Mouse (Mus musculus) Muller cell, postnatal 12 days (primary cell): ENCODE results near the gene Tbcd.

Experiments
- DNase-seq: peaks from one replicate; pipeline ENCODE4 v3.0.0-alpha.2; 2015; ENCODE audit errors: inconsistent ontology term

Tbcd gene

DNA sequence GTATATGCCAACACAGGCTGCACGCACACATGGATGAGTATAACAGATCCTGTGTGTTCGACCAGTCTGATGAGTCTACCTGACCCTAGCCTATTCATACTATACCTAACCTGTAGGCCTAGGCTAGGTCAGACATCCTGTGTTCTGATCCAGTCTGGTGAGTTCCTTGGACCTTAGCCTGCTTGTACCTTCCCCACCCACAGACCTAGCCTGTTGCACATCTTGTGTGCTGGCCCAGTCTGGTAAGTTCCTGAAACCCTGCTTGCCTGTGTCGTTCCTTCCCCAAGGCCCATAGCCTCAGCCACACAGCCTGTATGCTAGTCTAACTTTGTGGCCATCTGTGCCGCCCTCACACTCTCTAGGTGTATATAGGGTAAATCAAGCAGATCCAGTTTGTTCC lies 112.5 kb downstream of the Tbcd start:
- no peak for DNase-seq

DNA sequence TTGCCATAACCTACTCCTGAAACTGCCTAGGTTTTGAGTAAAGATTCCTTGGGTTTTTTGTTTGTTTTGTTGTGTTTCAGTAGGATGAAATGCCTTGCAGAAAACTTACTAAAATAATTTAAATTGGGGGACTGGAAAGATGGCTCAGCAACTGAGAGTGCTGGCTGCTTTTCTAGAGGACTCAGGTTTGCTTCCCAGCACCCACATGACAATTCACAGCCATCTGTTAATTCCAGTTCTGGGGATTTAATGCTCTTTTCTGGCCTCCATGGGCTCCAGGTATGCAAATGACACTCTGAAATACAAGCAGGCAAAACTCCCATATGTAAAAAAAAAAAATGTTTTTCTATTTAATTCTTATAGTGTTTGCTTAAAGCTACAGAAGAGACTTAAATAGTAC lies 130.1 kb downstream of the Tbcd start:
- DNase-seq, result no peak

DNA sequence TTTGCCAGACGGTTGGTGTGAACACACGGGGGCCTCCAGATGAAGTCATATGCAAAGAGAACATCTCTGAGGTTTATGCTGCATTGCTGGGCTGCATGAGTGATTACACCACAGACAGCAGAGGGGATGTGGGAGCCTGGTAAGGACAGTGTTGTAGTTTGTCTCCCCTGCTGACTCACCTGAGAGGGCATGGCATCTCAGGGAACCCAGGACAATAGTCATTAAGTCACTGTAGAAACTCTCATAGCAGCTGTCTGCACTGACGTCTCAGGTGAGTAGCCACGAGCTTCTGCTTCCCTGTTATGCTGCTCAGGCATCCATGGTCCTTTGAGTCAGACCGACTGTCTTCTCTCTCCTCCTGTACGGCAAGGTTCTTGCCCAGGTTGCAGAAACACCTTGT lies 145.5 kb downstream of the Tbcd start:
- no peak for DNase-seq

DNA sequence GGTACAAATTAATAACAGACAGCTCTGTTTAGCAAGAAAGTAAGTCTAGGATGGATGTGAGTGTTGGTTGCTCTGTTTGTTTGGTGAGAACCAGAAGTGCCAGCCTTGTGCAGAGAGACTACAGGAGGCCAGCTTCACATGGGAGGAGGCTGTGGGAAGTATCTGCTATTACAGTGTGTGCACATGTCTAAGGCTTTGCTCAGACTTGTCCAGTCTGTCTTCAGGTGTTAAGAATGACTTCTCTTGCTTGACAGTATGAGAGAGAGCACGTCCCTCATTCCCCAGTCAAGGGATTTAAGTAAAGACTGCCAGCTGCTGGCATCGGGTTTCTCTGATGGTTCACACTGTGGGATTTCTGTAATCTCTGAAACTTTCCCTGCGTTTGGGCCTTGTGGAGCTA lies 149.7 kb downstream of the Tbcd start:
- DNase-seq, result no peak

DNA sequence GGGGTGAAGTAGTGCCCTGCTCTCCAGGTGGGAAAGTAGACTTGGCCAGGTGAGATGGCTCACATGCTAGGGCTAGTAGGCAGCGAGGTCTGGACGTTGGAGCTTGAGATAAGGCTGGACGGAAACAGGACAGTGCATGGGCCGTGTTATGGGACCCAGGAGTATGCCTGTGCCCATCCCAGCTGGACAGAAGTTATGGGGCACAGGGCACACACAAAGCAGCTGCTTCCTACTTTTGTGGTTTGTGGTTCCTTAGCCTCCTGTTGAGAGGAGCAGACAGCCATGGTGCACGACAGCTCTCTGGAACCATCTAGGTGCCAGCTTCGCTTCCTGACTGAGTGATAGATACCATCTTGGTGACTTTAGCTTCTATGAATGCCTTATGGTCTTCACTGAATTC lies 153.9 kb downstream of the Tbcd start:
- DNase-seq, result no peak

DNA sequence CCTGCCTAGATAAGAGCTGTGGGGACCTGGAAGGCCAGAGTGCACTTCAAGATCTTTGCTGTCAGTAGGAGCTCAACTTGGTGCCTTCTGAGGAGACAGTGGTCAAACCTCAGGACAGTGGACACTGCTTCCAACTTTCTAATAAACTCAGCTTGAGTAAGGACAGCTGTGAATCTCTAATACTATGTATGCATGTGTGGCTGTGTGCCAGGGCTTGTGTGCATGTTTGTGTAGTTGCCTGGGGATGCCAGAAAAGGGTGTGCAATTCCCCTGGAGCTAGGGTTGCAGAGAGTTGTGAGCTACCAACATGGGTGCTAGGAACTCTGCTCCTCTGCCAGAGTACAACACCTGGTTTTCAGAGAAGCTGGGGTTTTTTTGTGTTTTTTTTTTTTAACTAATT lies 159.2 kb downstream of the Tbcd start:
- DNase-seq, result no peak

DNA sequence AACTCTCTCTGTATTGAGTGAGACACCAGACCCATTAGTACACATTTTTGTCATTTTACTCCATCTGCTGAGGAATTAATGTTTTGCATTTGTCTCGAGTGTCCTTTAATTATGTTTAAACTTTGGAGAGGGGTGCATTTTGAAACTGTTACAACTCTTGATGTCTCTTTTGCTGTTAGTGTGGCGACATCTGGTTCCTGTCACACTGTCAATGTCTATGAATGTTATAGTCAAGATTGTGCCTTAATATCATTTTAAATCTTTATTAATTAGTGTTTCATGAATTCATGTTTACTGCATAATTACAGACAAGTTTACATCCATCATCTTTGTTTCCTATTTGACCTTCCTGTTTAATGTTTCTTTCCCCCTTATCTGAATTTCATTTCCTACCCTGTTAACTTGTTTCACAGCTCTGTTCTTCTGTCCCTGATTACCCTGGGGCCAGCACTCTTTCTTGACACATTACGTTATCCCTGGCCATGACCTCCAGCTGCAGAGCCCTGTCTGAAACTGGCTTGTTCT lies 164.3 kb downstream of the Tbcd start:
- no peak for DNase-seq

DNA sequence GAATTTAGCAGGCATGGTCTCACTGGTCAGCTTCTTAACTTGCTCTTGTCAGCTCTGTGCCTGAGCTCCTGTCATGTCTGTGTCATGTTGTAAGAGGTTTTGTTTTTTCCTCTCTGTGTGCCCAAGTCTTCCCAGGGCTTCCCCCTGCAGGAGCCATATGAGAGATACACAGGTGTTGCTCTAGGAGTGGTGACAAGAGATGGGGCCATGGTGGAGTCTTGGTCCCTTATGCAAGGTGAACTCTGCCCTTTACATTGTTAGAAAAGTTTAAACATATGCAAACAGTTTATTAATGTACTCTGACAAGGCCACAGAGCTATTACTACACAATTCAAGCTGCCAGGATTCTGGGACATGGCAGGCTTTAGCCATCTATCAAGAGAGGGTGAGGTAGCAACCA lies 164.8 kb downstream of the Tbcd start:
- no peak for DNase-seq

DNA sequence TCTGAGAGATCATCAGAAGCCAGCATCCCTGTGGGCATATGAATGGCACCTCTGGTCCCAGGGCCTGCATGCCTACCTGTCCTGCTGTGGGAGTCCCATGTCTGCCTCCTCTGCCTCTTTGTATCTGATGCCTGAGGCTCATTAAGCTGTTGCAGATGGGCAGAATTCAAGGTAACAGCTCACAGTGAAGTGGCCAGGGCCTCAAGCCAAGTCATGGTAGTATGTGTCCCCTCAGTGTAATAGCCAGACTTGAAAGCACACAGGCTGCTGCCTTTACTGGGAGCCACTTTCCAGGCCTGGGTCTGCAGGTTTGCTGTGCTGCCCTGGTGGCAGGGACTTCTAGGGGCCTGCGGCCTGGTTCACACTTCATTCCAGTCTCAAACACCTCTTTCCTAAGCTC lies 165.6 kb downstream of the Tbcd start:
- no peak for DNase-seq

DNA sequence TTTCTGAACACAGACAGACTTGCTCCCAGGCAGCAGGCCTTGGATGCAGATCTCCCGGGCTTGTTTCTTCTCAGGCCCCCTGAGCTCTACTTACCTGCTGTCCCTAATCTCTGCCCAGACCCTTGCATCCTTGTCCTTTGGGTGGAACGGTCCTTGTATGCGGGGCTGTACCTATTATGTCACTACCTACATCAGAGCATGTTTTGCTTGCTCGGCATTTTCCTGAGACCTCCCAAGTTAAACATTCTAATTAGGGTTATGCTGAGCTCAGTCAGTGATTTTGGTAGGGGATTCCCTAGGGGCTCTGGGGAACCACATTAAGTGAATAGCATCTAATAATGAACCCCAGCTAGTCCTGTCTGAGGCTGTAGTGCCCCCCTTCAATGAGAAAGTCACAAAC lies 173.3 kb downstream of the Tbcd start:
- no peak for DNase-seq

DNA sequence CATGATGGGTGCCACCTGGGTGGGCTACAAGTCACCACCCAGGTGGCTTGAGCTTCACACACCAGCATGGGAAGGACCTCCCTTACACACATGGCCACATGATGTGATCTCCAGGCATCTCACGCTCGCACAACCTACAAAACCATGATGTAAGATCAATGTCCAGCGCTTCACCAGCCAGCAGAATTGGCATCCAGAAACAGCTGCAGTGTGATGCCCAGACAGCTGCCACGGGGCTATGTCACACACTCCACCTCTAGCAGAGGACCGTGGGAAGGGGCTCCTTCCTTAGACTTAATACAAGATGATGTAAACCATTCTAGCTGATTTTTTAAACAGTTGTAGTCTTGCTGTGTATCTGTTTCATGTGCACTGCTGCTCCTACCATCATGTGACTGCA lies 175.8 kb downstream of the Tbcd start:
- no peak for DNase-seq

DNA sequence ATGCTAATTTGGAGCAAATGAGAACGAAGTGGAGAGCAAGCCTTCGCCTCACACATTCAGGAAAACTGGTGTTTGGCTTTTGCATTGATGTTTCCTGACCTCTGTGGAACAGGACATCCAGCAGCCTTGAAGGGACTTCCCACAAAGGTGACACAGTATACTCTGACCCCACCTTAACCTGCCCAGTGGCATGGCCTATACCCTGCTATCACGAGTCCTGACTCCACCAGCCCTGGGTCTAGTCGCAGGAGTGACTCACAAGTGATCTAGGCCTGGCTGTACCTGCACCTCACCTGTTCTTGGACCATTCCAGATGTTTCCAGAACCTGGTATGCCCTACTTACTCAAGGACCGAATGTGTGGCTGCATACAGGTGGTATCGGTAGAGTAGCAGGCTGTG lies 177.8 kb downstream of the Tbcd start:
- no peak for DNase-seq

DNA sequence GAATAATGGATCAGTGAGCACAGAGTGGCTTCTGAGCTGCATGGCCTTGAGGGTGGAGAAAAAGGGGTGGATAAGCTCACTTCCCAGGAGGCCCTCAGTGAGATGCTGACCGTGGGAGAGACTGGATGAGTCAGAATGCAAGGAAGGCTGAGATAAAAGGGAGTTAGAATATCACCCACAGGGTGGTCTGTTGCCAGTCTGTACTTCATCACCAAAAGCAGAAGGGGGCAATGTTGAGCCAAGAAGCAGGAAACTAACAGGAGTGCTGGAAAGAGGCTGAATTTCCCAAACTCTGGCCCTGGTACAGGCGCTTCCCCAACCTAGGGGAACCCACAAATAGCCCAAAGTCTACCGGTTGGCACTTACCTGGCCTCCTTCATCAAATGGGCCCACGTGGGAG lies 178.7 kb downstream of the Tbcd start:
- no peak for DNase-seq

DNA sequence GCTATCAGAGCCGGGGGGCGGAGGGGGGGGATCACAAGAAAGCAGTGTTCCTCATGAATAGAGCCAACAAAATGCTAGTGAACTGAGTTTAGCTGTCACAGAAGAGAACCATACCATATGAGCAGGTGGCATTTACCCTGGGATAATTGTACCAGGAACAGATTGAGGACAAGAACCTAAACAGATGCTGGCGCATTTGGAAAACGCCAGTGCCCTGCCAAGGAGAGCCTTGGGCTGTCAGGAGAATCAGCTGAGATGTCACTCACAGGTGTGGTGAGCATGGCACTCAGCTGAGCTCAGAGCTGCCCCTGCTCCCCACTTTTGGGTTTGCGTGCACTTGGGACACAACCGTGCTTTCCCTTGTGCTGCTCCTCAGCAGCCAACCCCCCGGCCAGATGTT lies 179.7 kb downstream of the Tbcd start:
- no peak for DNase-seq

DNA sequence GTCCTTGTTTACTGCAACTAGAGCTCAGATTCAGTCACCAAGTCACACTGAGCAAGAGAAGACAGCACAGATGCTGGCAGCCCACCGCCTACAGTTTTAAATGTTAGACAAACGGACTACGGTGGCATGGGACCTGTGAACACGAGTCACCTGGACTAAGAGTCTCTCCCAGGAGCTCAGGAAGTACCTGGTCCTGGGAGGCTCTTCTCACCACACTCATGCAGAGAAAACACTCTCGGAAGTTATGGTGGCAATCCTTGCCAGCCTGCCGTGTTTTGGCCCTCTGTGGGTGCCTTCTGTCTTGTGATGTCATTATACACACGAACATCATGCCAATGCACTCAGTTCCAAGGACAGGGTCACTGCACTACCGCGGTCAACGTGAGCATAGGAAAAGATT lies 184.9 kb downstream of the Tbcd start:
- no peak for DNase-seq

DNA sequence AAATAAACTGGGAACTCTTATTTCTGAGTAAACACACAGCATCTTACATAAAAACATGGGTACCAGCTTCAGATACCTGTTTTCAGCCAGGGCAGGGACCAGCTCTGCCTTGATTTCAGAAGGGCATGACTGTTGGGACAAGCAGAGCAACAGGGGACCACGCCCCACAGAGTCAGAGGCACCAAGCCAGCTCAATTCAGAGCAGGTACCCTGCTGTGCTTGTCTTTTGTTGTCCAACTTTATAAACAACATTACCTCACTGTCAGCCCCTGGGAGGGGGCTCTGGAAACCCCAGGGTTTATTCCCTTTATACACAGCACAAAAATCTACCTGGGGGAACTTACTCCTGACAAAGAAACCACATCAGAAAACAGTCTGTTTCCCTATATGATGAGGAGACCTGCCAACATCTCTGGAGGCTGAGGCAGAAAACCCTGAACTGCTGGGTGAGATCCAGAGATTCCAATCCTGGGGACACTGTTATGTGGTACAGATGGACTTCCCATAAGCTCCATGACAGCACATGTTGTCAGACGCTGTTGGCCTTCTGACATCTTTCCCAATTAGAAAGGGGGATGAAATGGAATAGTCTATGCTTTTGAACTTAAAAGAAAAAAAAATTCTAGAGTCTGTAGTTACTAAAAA lies 189.9 kb downstream of the Tbcd start:
- no peak for DNase-seq

DNA sequence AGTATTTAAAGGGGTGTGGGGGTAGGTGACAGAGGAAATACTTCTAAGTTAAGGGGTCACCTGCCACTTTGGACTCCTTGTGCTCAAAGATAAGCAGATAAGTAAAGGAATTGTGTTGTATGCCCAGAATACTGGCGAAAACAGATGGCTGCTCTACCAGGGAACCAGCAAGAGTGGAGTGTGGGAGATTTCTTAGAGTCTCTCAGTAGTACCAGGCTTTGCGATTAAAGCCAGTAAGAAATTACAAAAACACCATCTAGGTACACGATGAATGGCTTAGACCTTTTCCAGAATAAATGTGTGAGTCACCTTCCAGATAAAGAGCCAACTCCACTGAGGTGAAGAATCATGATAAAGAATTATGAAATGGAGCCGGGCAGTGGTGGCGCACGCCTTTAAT lies 193.6 kb downstream of the Tbcd start:
- no peak for DNase-seq

DNA sequence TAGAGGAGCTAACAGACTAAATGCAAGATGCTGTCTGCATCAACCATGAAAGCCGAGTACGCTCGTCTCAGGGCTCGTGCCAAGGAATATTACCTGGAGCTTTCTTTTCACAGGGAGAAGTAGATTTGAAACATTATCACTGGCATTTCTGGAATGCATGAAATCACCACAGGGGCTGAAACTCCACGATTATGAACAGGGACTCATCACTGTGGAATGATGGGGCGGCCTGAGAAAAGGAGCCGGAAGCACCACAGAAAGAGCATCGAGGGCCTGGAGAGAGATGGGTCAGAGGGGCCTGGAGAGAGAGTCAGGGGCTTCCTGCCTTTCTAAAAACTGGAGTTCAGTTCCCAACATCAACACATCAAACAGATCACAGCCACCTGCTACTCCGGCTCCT lies 195.6 kb downstream of the Tbcd start:
- peak; percentile 79 for DNase-seq

DNA sequence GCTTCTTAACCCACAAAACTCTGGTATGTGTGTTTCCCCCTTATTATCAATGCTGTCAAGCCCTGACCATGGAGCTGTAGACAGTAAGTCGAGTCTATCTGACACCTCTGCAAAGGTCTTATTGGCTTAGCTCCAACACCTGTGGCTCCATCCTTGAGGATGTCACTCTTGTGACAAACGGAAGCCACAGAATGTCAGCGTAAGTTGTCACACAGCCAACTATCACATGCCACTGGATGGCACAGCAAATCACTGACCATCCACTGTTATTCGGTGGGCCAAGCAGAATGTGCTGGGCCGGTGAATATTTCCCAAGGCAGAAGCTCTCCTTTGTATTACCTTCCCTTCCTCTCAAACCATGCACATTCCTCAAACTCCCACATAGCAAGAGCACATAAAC lies 196.4 kb downstream of the Tbcd start:
- DNase-seq, result no peak

DNA sequence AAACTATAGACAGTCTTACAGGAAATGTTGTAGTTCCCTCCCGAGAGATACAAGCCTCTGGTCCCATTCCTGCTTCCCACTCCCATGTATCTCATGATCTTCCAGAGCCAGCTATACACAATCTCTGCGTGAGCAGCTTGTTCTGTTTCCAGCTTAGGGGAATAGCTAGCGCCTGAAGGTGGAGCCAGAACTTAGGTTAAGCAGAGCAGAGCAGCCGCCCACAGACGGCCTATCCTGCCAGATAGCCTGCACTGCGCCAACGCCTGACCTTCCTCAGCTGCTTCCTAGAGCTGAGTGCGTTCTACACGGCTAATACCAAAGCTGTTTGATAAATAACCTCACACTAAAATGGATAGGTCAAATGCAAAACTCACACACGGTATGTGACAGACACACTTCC lies 198.2 kb downstream of the Tbcd start:
- DNase-seq, result no peak

DNA sequence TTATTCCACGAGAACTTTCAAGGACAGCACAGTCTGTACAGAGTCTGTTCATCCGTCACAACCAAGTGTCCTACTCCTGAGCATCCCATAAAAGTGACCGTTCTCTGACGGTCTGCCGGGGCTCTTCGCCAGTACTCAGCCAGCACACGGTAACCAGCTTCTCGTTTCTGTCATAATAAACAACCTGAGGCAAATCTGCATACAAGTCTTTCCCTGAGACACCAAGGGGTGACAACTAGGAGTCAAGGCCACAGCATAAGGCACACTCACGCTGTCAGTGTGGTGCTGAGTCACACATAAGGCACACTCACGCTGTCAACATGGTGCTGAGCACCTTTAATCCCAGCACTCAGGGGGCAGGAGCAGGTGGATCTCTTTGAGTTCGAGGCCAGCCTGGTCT lies 198.9 kb downstream of the Tbcd start:
- DNase-seq, result no peak

DNA sequence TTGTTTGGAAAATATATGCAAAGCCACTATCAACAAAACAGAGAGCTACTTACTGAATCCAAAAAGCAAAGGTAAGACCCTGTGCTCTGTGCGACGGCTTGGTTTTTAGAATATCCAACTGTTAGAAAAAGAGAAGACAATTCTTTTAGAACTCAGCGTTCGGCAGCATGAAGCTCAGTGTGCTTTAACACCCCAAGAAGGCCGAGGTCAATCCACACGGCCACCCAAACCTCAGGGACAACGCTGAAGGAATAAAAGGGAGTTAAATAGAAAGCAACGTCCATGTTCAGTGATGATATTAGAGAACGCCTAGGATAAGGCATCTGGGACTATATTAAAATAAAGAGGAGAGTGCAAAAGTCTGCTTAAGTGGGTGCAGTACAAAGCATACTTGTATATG lies 199.8 kb downstream of the Tbcd start:
- no peak for DNase-seq

DNA sequence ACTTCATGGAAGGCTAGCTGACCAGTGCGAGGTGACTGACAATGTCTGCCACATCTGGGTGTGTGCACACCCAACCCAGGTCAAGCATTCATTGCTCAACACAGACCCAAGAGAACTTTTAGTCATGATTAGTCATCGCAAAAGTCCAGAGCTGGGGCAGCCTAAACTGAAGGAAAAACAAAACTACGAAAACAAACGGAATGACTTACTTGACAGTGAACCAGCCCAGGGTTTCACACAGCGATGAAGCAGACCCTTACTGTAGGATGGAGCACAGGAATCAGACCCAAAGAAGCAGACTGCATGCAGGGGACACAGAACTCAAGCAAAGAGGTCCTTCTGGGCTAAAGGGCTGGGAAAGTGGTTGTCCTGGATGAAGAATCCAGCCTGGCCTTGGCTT lies 200.2 kb downstream of the Tbcd start:
- no peak for DNase-seq

DNA sequence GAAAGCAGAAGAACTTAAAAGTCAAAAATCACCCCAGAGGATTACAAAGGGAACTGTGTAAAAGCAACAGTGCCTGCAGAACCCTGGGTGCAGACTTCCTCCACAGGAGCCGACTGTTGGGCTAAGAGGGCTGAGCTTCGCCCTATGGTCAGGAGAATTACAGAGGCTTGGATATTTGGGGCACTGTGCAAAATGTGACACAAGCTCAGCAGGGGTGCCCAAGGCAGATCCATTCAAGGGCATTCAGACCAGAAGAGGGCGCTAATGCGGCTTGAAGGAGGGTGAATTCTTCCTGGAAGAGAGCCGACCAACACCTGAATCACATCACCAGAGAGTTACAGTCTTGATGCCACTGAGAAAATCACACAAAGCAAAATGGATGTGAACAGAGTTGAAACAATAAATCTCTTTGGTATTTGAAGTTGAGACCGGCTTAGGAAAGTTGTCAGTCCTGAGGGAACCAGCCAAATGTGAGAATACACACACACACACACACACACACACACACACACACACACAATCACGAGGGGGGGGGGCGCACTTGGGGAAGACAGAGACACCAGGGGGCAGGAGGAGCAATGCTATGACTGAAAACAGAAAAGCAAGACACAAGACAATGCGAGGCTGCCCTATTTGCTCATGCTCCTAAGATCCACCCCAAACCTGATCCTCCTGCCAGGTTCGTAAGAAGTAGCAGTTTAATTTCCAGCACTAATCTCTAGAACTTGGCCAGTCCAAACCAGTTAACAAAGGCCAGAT lies 201.0 kb downstream of the Tbcd start:
- DNase-seq, result no peak
